Mouse (Mus musculus): ENCODE measurements around the gene Exog. TPM values are rescaled to one million over a fixed set of nuclear protein-coding genes. Genes with fewer than 3 reads are reported as not detected.

Gene Exog
- polyA plus RNA-seq, 1 experiment from 2014 or later: 24.8 TPM

DNA sequence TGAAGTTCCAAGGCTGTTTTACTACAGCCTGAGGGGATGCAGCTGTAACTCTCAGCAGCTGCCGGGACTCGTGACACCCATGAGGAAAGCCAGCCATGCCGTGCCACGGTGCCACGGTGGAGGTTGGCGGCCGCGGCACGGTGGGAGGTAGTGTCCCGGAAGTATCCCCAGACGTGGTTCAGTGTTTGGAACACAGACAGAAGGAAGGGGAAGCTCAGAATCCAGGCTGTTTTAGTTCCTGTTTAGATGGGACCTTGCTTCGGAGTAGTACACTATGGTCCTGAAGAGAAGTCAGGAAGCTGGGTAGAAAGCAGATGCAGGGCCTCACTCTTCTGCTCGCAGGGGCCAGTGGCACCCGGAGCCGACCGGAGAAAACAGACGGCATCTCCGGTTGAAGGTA lies 26.7 kb upstream of the Exog start:
- H3K27ac ChIP-seq (ENCODE audit: low read length): no peak overlapping the region
- no peak overlapping the region for H3K4me2 ChIP-seq (replicated peaks; ENCODE audit: low read depth, low read length)
- no peak for ATAC-seq (ENCODE audit: low FRiP score, low TSS enrichment)

DNA sequence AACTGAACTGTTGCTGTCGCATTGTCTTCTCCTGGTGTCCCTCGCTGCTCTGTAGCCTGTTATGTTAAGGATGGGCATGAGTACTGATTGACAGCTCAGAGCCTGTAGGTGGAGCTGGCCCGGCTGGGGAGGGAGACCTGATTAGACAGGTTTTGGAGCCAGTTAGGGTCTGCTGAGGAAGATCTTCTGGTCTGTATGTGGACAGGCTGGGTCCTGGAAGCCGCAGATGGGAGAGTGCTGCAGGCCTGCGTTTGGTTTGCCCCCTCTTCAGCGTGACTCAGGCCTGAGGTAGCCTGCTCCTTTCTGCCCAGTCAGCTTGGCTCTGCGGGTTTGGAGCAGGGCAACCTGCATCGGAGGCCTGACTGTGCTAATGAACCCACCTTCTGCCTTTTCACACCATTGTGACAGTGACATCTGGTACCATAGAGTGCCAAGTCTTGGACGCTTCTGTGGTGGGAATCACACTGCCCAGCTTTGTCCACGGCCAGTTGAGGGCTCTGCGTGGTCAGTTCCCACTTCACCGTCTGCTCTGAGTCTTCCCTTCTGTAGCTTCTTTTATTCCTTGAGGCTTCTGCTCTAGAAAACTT lies 24.8 kb upstream of the Exog start:
- Histone ChIP-seq H3K27ac (ENCODE audit: low read length) (no peak overlapping the region), H3K9ac (replicated peaks; ENCODE audit: low read length) (no peak overlapping the region)
- WGBS: 67% methylated on average over 12 of the region's 12 CpGs

More for the DNA sequence above, 26.7 kb upstream of the Exog start:
- Histone ChIP-seq H3K36me3 (ENCODE audit: insufficient read depth, low read length) (peaks cover 7% of the 10 kb centered on the region), H3K27me3 (ENCODE audit: insufficient read depth, low read length) (no peaks in the 10 kb centered on the region), H3K4me1 (ENCODE audit: insufficient read depth, low read length) (0 out of 2 replicates have a peak, but pooled peaks cover 7% of the 10 kb centered on the region), H3K4me3 (ENCODE audit: low read length) (no peak overlapping the region), H3K9ac (replicated peaks; ENCODE audit: low read length) (no peak overlapping the region), H3K9me3 (ENCODE audit: low read length) (peaks cover 5% of the 10 kb centered on the region)
- WGBS: 64% methylated on average over 18 of the region's 18 CpGs

DNA sequence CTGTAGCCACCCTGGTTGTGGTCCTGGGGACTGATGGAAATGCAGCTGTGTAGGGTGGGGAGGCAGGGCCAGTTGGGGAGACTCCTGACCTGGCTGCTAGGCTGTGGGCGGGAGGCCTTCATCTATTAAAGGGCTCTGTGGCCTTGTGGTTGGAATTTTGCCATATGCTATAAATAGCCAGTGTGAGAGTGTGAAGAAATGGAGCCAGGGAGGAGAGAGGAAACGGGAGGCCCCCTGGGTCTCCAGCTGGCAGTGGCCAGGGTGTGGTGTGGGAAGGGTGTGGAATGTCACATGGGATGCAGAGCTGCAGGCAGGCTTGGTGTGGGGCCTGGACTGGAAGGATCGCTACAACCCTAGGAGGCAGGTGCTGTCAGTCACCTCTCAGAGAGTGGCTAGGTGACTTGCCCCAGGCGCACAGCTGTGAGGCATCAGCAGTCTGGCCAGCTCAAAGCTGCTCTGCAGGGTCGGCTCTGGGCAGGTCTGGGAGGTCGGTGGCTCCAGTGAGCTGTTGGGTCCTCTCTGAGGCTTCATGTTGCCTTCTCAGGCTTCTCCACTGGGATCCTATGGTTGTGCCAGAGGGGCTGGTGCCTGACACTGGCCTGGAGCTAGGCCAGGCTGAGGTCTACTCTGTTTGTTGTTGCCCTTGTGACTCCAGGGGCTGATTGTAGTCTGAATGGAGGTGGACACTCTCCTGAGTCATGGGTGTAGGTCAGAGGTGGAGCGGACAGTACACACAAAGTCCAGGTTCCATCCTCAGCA lies 19.3 kb upstream of the Exog start:
- Histone ChIP-seq H3K9me3 (ENCODE audit: low read length) (no peaks in the 10 kb centered on the region), H3K4me2 (replicated peaks; ENCODE audit: low read depth, low read length) (no peak overlapping the region), H3K4me3 (ENCODE audit: low read length) (no peak overlapping the region), H3K27ac (ENCODE audit: low read length) (peak overlapping the region; percentile 76), H3K27me3 (ENCODE audit: insufficient read depth, low read length) (no peaks in the 10 kb centered on the region), H3K4me1 (ENCODE audit: insufficient read depth, low read length) (peaks cover 41% of the 10 kb centered on the region), H3K9ac (replicated peaks; ENCODE audit: low read length) (no peak overlapping the region), H3K36me3 (ENCODE audit: insufficient read depth, low read length) (peaks cover 16% of the 10 kb centered on the region)
- 17% methylated on average over 7 of the region's 7 CpGs for WGBS
- peak; percentile 86 for ATAC-seq (ENCODE audit: low FRiP score, low TSS enrichment)

More for the DNA sequence above, 24.8 kb upstream of the Exog start:
- Histone ChIP-seq H3K4me2 (replicated peaks; ENCODE audit: low read depth, low read length) (no peak overlapping the region), H3K4me1 (ENCODE audit: insufficient read depth, low read length) (peaks cover 17% of the 10 kb centered on the region), H3K27me3 (ENCODE audit: insufficient read depth, low read length) (no peaks in the 10 kb centered on the region), H3K36me3 (ENCODE audit: insufficient read depth, low read length) (no peaks in the 10 kb centered on the region), H3K9me3 (ENCODE audit: low read length) (no peaks in the 10 kb centered on the region), H3K4me3 (ENCODE audit: low read length) (no peak overlapping the region)
- no peak for ATAC-seq (ENCODE audit: low FRiP score, low TSS enrichment)

DNA sequence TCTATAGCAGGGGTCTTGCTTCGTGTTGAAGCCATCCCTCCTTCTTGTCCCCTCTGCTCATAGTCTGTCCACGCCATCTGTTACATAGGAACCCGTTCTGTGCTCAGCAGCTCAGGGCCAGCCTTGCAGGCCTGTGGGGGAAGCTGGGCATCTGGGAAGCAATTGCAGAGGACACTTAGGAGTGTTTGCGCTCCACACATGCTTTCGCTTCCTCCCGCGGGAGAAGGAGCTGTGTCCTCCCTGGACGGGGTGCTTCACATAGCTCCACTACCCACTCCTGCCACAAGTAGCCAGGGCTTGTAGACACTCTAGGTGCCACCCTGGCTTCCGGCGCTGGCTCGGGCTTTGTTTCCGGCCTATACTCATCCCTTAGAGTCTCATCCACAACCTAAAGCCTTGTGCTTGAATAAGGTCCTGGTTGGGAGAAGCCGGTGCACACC lies 18.7 kb upstream of the Exog start:
- peaks cover 36% of the 10 kb centered on the region for H3K4me1 ChIP-seq (ENCODE audit: insufficient read depth, low read length)
- H3K4me2 ChIP-seq (replicated peaks; ENCODE audit: low read depth, low read length): no peak overlapping the region
- H3K36me3 ChIP-seq (ENCODE audit: insufficient read depth, low read length): peaks cover 16% of the 10 kb centered on the region
- 85% methylated on average over 13 of the region's 13 CpGs for WGBS
- H3K9ac ChIP-seq (replicated peaks; ENCODE audit: low read length): no peak overlapping the region
- H3K9me3 ChIP-seq (ENCODE audit: low read length): no peaks in the 10 kb centered on the region
- no peak overlapping the region for H3K4me3 ChIP-seq (ENCODE audit: low read length)
- ATAC-seq (ENCODE audit: low FRiP score, low TSS enrichment): no peak
- peak overlapping the region; percentile 76 for H3K27ac ChIP-seq (ENCODE audit: low read length)
- no peaks in the 10 kb centered on the region for H3K27me3 ChIP-seq (ENCODE audit: insufficient read depth, low read length)

DNA sequence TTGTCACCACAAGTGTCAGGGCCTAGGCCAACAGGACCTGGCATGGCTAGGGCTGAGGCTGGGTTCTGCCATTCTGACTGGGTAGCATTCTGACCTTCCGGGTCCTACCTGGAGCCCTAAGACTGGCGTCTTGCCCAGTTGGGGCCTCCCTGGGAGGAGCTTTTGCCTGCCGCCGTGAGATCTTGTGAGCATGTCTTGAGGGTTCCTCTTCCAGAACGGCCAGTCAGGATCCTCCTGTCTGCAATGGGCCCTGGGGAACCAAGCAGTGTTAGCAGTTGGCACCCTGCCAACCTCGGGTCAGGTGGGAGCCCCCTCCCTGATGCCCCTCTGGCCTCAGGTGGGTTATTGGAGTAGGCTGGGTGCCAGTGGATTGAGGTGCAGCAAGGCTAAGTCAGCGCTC lies 18.3 kb upstream of the Exog start:
- peaks cover 36% of the 10 kb centered on the region for H3K4me1 ChIP-seq (ENCODE audit: insufficient read depth, low read length)
- ATAC-seq (ENCODE audit: low FRiP score, low TSS enrichment): no peak

DNA sequence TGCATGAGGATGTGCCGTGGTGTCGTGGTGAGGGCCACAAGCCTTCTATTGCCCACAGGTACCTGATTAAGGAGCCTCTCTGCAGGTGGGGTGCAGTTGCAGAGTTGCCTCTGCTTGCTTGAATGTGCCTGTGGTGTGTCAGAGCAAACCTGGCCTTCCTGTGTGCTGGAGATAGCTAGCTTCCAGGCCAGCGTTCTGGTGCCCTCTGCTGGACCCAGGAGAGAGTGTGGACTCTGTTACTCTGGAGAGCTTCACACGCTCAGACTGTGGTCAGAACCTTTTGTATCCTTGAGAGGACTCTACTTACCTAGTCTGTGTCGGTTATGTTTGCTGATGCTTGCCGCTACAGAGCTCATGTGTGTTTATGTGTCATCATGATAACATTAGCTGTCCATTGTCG lies 14.4 kb upstream of the Exog start:
- Histone ChIP-seq H3K9me3 (ENCODE audit: low read length) (no peaks in the 10 kb centered on the region), H3K9ac (replicated peaks; ENCODE audit: low read length) (no peak overlapping the region), H3K27me3 (ENCODE audit: insufficient read depth, low read length) (no peaks in the 10 kb centered on the region), H3K36me3 (ENCODE audit: insufficient read depth, low read length) (peaks cover 42% of the 10 kb centered on the region), H3K4me1 (ENCODE audit: insufficient read depth, low read length) (peaks cover 22% of the 10 kb centered on the region), H3K4me3 (ENCODE audit: low read length) (no peak overlapping the region), H3K4me2 (replicated peaks; ENCODE audit: low read depth, low read length) (no peak overlapping the region), H3K27ac (ENCODE audit: low read length) (no peak overlapping the region)
- peak; percentile 74 for ATAC-seq (ENCODE audit: low FRiP score, low TSS enrichment)
- 45% methylated on average over 7 of the region's 7 CpGs for WGBS

More for the DNA sequence above, 18.3 kb upstream of the Exog start:
- WGBS: 61% methylated on average over 7 of the region's 7 CpGs
- H3K9ac ChIP-seq (replicated peaks; ENCODE audit: low read length): no peak overlapping the region
- H3K4me2 ChIP-seq (replicated peaks; ENCODE audit: low read depth, low read length): no peak overlapping the region
- H3K36me3 ChIP-seq (ENCODE audit: insufficient read depth, low read length): peaks cover 16% of the 10 kb centered on the region
- H3K27me3 ChIP-seq (ENCODE audit: insufficient read depth, low read length): no peaks in the 10 kb centered on the region
- H3K27ac ChIP-seq (ENCODE audit: low read length): no peak overlapping the region
- H3K9me3 ChIP-seq (ENCODE audit: low read length): no peaks in the 10 kb centered on the region
- no peak overlapping the region for H3K4me3 ChIP-seq (ENCODE audit: low read length)

DNA sequence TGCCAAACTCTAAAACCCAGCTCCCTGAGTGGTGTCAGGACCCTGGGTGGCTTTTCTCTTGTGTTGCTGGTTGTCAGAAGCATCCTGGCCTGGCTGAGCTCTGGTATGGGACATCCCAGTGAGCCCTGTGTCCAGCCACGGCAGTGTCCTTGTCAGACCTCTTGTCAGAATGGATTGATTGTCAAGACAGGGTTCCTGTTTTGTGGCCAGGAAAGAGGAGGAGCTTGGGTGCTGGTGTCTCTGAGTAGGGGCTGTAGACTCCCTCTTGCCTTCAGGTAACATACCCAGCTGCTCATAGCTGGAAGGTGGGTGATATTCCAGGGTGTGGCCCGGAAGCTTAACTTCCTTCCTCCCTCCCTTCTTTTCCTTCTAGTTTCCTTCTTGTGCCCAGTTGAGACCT lies 8.9 kb upstream of the Exog start:
- Histone ChIP-seq H3K27me3 (ENCODE audit: insufficient read depth, low read length) (no peaks in the 10 kb centered on the region), H3K9ac (replicated peaks; ENCODE audit: low read length) (no peak overlapping the region), H3K27ac (ENCODE audit: low read length) (no peak overlapping the region), H3K4me2 (replicated peaks; ENCODE audit: low read depth, low read length) (no peak overlapping the region), H3K4me1 (ENCODE audit: insufficient read depth, low read length) (no peaks in the 10 kb centered on the region), H3K4me3 (ENCODE audit: low read length) (no peak overlapping the region), H3K36me3 (ENCODE audit: insufficient read depth, low read length) (peaks cover 39% of the 10 kb centered on the region), H3K9me3 (ENCODE audit: low read length) (no peaks in the 10 kb centered on the region)
- WGBS: 75% methylated on average over 2 of the region's 2 CpGs
- no peak for ATAC-seq (ENCODE audit: low FRiP score, low TSS enrichment)

DNA sequence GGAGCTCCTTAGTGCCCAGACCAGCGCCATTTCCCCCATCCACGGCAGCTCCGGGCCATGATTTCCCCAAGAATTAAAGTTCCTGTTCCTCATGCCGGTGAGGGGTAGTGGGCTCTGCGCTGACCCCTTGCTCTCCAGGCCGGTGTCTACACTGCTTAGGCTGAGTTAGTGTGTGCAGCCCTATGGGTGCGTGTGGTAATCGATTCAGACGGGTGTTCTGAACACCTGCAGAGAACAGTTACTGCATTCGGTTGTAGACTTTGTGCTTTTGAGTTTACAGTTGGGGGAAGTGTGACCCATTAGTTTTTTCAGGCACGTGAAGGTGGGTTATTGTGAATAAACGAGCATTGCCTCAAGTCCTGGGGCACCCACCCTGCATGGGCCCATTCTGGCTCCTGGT lies 6.7 kb upstream of the Exog start:
- Histone ChIP-seq H3K36me3 (ENCODE audit: insufficient read depth, low read length) (peaks cover 26% of the 10 kb centered on the region), H3K27ac (ENCODE audit: low read length) (no peak overlapping the region), H3K27me3 (ENCODE audit: insufficient read depth, low read length) (no peaks in the 10 kb centered on the region), H3K9me3 (ENCODE audit: low read length) (no peaks in the 10 kb centered on the region), H3K4me2 (replicated peaks; ENCODE audit: low read depth, low read length) (no peak overlapping the region), H3K4me1 (ENCODE audit: insufficient read depth, low read length) (no peaks in the 10 kb centered on the region), H3K9ac (replicated peaks; ENCODE audit: low read length) (no peak overlapping the region), H3K4me3 (ENCODE audit: low read length) (no peak overlapping the region)
- 91% methylated on average over 12 of the region's 12 CpGs for WGBS
- no peak for ATAC-seq (ENCODE audit: low FRiP score, low TSS enrichment)

DNA sequence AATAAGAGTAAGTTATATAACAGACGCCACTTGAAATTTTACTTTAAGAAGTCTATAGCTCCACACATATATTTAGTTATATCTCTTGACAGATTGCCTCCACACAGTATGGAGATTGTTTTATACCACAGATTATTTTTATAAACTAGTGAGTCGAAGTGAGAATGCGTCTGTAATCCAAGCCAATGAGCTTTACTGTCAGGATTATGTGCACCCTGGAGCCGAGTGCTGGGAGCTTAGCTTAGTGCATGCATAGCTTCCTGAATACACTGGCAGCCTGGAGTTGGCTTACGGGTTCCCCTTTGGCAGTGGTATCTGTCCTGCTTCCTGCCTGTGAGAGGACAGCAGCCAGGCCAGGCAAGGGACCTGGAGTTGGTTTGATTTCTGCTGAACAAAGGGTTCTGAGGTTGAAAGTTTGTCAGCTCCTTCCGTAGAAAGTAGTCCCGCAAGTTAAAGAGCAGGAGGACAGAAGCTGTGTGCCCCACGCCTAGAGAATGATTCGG lies 6.2 kb upstream of the Exog start:
- H3K27ac ChIP-seq (ENCODE audit: low read length): no peak overlapping the region
- peaks cover 23% of the 10 kb centered on the region for H3K36me3 ChIP-seq (ENCODE audit: insufficient read depth, low read length)
- H3K4me1 ChIP-seq (ENCODE audit: insufficient read depth, low read length): no peaks in the 10 kb centered on the region
- H3K9me3 ChIP-seq (ENCODE audit: low read length): no peaks in the 10 kb centered on the region
- no peak overlapping the region for H3K4me2 ChIP-seq (replicated peaks; ENCODE audit: low read depth, low read length)
- no peaks in the 10 kb centered on the region for H3K27me3 ChIP-seq (ENCODE audit: insufficient read depth, low read length)
- H3K9ac ChIP-seq (replicated peaks; ENCODE audit: low read length): no peak overlapping the region
- ATAC-seq (ENCODE audit: low FRiP score, low TSS enrichment): no peak
- H3K4me3 ChIP-seq (ENCODE audit: low read length): no peak overlapping the region
- WGBS: 91% methylated on average over 9 of the region's 9 CpGs

DNA sequence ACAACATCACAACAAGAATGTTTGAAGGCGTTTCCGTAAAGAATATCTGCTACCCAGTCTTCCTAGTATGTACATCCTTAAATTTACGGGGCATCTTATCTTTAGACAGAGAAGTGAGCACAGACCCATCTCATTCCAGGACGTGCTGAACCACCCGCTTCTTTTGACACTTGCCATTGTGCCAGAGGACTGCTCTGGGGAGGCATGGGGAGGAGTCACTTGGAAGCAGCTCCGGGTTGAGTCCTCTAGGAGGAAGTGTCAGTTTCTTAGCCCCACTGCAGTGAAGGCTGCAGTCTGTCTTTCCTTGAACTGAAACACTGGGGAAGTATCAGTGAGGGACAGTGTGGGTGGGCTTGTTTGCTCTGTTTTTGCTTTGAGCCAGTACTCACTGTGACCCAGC lies 994 bp downstream of the Exog start:
- Histone ChIP-seq H3K27ac (ENCODE audit: low read length) (no peak overlapping the region), H3K27me3 (ENCODE audit: insufficient read depth, low read length) (no peaks in the 10 kb centered on the region), H3K9ac (replicated peaks; ENCODE audit: low read length) (peak overlapping the region; percentile 87), H3K9me3 (ENCODE audit: low read length) (no peaks in the 10 kb centered on the region), H3K4me3 (ENCODE audit: low read length) (peak overlapping the region; percentile 84), H3K36me3 (ENCODE audit: insufficient read depth, low read length) (peaks cover 30% of the 10 kb centered on the region), H3K4me2 (replicated peaks; ENCODE audit: low read depth, low read length) (peak overlapping the region; percentile 55), H3K4me1 (ENCODE audit: insufficient read depth, low read length) (peaks cover 8% of the 10 kb centered on the region)
- ATAC-seq (ENCODE audit: low FRiP score, low TSS enrichment): no peak
- WGBS: 31% methylated on average over 6 of the region's 6 CpGs
